Mouse (Mus musculus) MEL (cell line): ENCODE data around the gene Mrtfb. TPM values are rescaled to one million over a fixed set of nuclear protein-coding genes. Genes with fewer than 3 reads are reported as not detected.

Experiments used
- DNase-seq: peaks from one replicate; pipeline ENCODE4 v3.0.0; 2011; ENCODE audit warnings: low read depth, low spot score
- H3K27ac ChIP-seq: 2 replicates; pipeline ENCODE4 v1.5.1; 2012; ENCODE audit warnings: low read depth, mild to moderate bottlenecking, control low read depth, low read length, moderate library complexity; ENCODE audit not compliant: control insufficient read depth
- H3K27me3 ChIP-seq, 2 experiments: fragments of 150-350 bp in 1 of 2; sonication (generic) in 1 of 2; 2 replicates each; pipeline ENCODE4 v1.6.1; 2012; ENCODE audit warnings: low read length in 2 of 2, mild to moderate bottlenecking in 2 of 2, improper control_type of control experiment in 1 of 2, moderate library complexity in 1 of 2; ENCODE audit not compliant: insufficient read depth in 2 of 2, control insufficient read depth in 1 of 2
- H3K36me3 ChIP-seq, 2 experiments: 2 replicates each; pipeline ENCODE4 v1.6.1; 2012 to 2014; ENCODE audit warnings: low read length in 2 of 2, improper control_type of control experiment in 1 of 2, inconsistent platforms in 1 of 2, mild to moderate bottlenecking in 1 of 2; ENCODE audit not compliant: insufficient read depth in 2 of 2, control insufficient read depth in 1 of 2
- H3K4me1 ChIP-seq, 2 experiments: fragments of 150-350 bp in 1 of 2; sonication (generic) in 1 of 2; 2 replicates each; pipeline ENCODE4 v1.6.1; 2012; ENCODE audit warnings: low read length in 2 of 2, improper control_type of control experiment in 1 of 2, mild to moderate bottlenecking in 1 of 2; ENCODE audit not compliant: insufficient read depth in 2 of 2, control insufficient read depth in 1 of 2
- H3K4me3 ChIP-seq, 2 experiments: fragments of 150-350 bp in 1 of 2; sonication (generic) in 1 of 2; 2 replicates each; pipeline ENCODE4 v1.5.1; 2012; ENCODE audit warnings: low read depth in 2 of 2, low read length in 2 of 2, mild to moderate bottlenecking in 2 of 2, moderate library complexity in 2 of 2, control low read depth in 1 of 2, improper control_type of control experiment in 1 of 2; ENCODE audit not compliant: control insufficient read depth in 1 of 2, insufficient read depth in 1 of 2
- H3K79me2 ChIP-seq: 2 replicates; pipeline ENCODE4 v1.6.1; 2012; ENCODE audit warnings: mild to moderate bottlenecking, low read length, moderate library complexity; ENCODE audit not compliant: control insufficient read depth, poor library complexity, insufficient read depth
- H3K9ac ChIP-seq: 2 replicates; pipeline ENCODE4 v1.6.1; 2012; ENCODE audit warnings: low read depth, mild to moderate bottlenecking, control low read depth, low read length, moderate library complexity; ENCODE audit not compliant: control insufficient read depth, poor library complexity, severe bottlenecking
- H3K9me3 ChIP-seq: fragments of 150-350 bp; sonication (generic); replicated peaks from 2 replicates; pipeline ENCODE4 v1.6.1; 2012; ENCODE audit warnings: mild to moderate bottlenecking, low read length, improper control_type of control experiment, moderate library complexity; ENCODE audit not compliant: insufficient read depth
- E2F4 ChIP-seq: IDR thresholded peaks from 2 replicates; pipeline ENCODE4 v1.6.1; 2011; ENCODE audit warnings: low read depth, low read length, improper control_type of control experiment, borderline replicate concordance
- GATA1 ChIP-seq: IDR thresholded peaks from 2 replicates; pipeline ENCODE4 v1.6.1; 2011; ENCODE audit warnings: low read depth, low read length, improper control_type of control experiment
- HCFC1 ChIP-seq: IDR thresholded peaks from 2 replicates; pipeline ENCODE4 v1.6.1; 2012; ENCODE audit warnings: low read depth, mild to moderate bottlenecking, inconsistent platforms, low read length, improper control_type of control experiment, moderate library complexity
- JUND ChIP-seq: IDR thresholded peaks from 2 replicates; pipeline ENCODE4 v1.6.1; 2011; ENCODE audit warnings: low read depth, mild to moderate bottlenecking, improper control_type of control experiment, low read length
- MAZ ChIP-seq: IDR thresholded peaks from 2 replicates; pipeline ENCODE4 v1.6.1; 2012; ENCODE audit warnings: low read depth, mild to moderate bottlenecking, inconsistent platforms, low read length, improper control_type of control experiment
- MEF2A ChIP-seq: IDR thresholded peaks from 2 replicates; pipeline ENCODE4 v1.6.1; 2014; ENCODE audit warnings: low read depth, mild to moderate bottlenecking, inconsistent platforms, low read length, improper control_type of control experiment; ENCODE audit not compliant: poor library complexity, insufficient replicate concordance, severe bottlenecking; ENCODE audit errors: extremely low read depth
- MXI1 ChIP-seq: IDR thresholded peaks from 2 replicates; pipeline ENCODE4 v1.6.1; 2011; ENCODE audit warnings: mild to moderate bottlenecking, low read depth, low read length, improper control_type of control experiment
- MYC ChIP-seq: IDR thresholded peaks from 2 replicates; pipeline ENCODE4 v1.6.1; 2011; ENCODE audit warnings: low read depth, mild to moderate bottlenecking, low read length, improper control_type of control experiment, moderate library complexity
- NRF1 ChIP-seq: IDR thresholded peaks from 2 replicates; pipeline ENCODE4 v1.6.1; 2014; ENCODE audit warnings: low read depth, mild to moderate bottlenecking, inconsistent platforms, low read length, improper control_type of control experiment, moderate library complexity; ENCODE audit not compliant: poor library complexity, insufficient read depth, severe bottlenecking
- POLR2A ChIP-seq, 2 experiments: IDR thresholded peaks; 2 replicates each; pipeline ENCODE4 v1.6.1; 2011 to 2012; ENCODE audit warnings: low read length in 2 of 2, mild to moderate bottlenecking in 2 of 2, control low read depth in 1 of 2, improper control_type of control experiment in 1 of 2, low read depth in 1 of 2, moderate library complexity in 1 of 2; ENCODE audit not compliant: control insufficient read depth in 1 of 2, insufficient read depth in 1 of 2, poor library complexity in 1 of 2
- RCOR1 ChIP-seq: IDR thresholded peaks from 2 replicates; pipeline ENCODE4 v1.6.1; 2012; ENCODE audit warnings: low read depth, mild to moderate bottlenecking, inconsistent platforms, low read length, improper control_type of control experiment
- ZKSCAN1 ChIP-seq: IDR thresholded peaks from 2 replicates; pipeline ENCODE4 v1.6.1; 2012; ENCODE audit warnings: low read depth, mild to moderate bottlenecking, inconsistent platforms, low read length, improper control_type of control experiment, moderate library complexity
- polyA plus RNA-seq, 2 experiments: library from polyadenylated mRNA; stranded (reverse) in 1 of 2; unstranded in 1 of 2; fragments of >175 nt in 1 of 2; fragments of >200 nt in 1 of 2; gene quantifications; 2 replicates each; pipeline versions ENCODE4 v1.2.1 to v1.2.4; 2012; ENCODE audit warnings: low replicate concordance in 2 of 2, low read depth in 1 of 2; ENCODE audit not compliant: insufficient read length in 2 of 2, insufficient read depth in 1 of 2, missing spikeins in 1 of 2
- total RNA-seq: library from RNA; depleted of rRNA; stranded (reverse); fragments of 300-350 nt; gene quantifications from 2 replicates; pipeline ENCODE4 v1.2.3, GENCODE M21; 2012

Gene Mrtfb
- total and polyA plus RNA-seq, 3 experiments = 2.7 to 6.6 TPM; not detected in 1

DNA sequence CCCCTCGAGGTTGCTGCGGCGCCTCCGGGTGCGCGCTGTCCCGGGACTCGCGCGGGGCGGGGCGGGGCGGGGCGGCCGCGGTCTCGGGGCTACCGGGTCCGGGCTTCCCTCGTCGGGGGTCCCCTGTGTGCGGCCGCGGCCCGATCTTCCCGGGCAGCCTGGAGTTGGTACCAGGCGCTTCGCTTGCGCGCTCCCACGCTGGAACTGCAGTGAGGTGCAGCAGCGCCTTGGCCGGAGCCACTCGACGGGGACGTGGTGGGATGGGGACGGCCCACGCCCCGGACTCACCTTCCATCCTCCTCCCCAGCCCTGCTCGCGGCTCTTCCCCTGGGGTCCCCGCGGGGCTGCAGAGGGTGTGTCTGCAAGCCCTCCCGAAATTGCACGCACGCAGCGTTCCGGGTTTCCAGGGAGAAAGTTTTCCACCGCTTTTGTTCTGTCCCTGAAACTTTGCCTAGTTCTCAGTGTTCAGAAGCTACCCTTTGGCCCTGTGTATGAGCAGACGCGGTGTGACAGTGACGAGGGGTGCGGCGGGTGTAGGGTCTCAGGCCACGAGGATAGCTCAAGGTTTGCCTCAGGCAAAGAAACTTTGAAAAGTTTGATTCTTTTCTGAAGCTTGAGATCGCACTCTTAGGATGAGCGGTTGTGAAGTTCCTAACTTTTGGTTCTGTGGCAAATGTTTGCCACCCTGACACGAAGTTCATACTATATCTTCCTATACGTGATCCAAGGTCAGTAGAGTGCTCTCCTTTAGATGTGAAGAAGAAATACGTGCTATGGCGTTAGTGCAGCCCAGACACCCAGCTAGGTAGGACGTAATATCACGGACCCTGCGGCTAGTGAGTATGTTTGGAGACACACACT lies 616 bp downstream of the Mrtfb start:
- no peak for TF ChIP-seq MYC
- TF ChIP-seq E2F4 = no peak
- no peak for TF ChIP-seq MEF2A
- TF ChIP-seq POLR2A (IDR thresholded peaks at IDR 0.05; ENCODE audit: control insufficient read depth in 1 of 2, insufficient read depth in 1 of 2, low read depth in 1 of 2, low read length in 2 of 2, poor library complexity in 1 of 2) = no peak
- no peak; the same call in 1 of the 2 replicates for TF ChIP-seq HCFC1
- TF ChIP-seq ZKSCAN1 = no peak
- TF ChIP-seq MXI1 = 0 out of 2 replicates have a peak, but pooled peaks have one; percentile 8
- 0 out of 2 replicates have a peak, but pooled peaks have one; percentile 22 for TF ChIP-seq MAZ
- TF ChIP-seq NRF1 = no peak
- H3K4me1 ChIP-seq = peaks cover 0 to 8% of the 10 kb centered on the region in 2 experiments; a peak in 3 of 4 replicates
- H3K4me3 ChIP-seq = peak overlapping the region; percentile 71 to 97
- H3K27ac ChIP-seq = no peak overlapping the region
- H3K79me2 ChIP-seq = peaks cover 3% of the 10 kb centered on the region; the same call in 1 of the 2 replicates
- no peaks in the 10 kb centered on the region; a peak in 1 of 4 replicates for H3K27me3 ChIP-seq
- H3K9ac ChIP-seq = peak overlapping the region; percentile 90
- peaks cover 0 to 3% of the 10 kb centered on the region in 2 experiments; a peak in 1 of 4 replicates for H3K36me3 ChIP-seq
- DNase-seq = peak; percentile 34
- no peaks in the 10 kb centered on the region for H3K9me3 ChIP-seq

DNA sequence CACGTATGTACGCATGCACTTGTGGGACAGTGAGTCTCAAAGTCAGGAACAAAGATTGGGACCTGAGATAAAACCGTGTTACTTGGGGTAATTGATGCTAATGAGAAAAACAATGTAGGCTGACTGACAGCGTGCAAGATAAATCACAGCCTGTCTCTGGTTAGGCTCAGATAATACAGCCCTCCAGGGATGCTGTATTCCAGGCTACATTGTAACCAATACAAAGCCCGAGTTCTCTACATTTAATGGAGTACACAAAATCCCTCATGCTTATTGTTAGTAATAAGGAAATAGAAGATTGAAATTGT lies 1.2 kb downstream of the Mrtfb start:
- no peak overlapping the region for H3K9ac ChIP-seq
- peaks cover 0 to 8% of the 10 kb centered on the region in 2 experiments; a peak in 3 of 4 replicates for H3K4me1 ChIP-seq
- H3K79me2 ChIP-seq = peaks cover 3% of the 10 kb centered on the region; the same call in 1 of the 2 replicates
- DNase-seq = no peak
- peak overlapping the region in 1 of 2 experiments; percentile 97; a peak in 2 of 4 replicates for H3K4me3 ChIP-seq
- H3K9me3 ChIP-seq = no peaks in the 10 kb centered on the region
- no peak overlapping the region for H3K27ac ChIP-seq
- TF ChIP-seq GATA1 (peak; percentile 37; the same call in 1 of the 2 replicates), JUND (no peak)
- peaks cover 0 to 3% of the 10 kb centered on the region in 2 experiments; a peak in 1 of 4 replicates for H3K36me3 ChIP-seq
- H3K27me3 ChIP-seq = no peaks in the 10 kb centered on the region

DNA sequence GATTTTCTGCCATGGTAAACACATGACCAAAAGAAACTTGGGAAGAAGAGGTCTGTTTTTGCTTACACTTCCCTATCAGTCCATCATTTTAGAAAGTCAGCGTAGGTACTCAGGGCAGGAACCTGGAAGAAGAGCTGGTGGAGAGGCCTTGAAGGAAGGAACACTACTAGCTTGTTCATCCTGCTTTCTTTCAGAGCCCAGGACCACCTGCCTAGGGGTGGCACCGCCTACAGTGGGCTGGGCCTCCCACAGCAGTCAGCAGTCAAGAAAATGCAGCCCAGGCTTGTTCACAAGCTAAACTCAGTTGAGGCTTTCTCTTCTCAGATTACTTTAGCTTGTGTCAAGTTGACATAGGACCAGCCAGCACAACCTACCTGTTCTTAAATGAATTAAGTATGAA lies 2.7 kb downstream of the Mrtfb start:
- Histone ChIP-seq H3K9me3 (no peaks in the 10 kb centered on the region), H3K79me2 (peaks cover 3% of the 10 kb centered on the region; the same call in 1 of the 2 replicates)
- DNase-seq = no peak
- TF ChIP-seq MEF2A (no peak), RCOR1 (no peak)
- TF ChIP-seq, all 39 proteins: peak for 0
- H3K9ac ChIP-seq = no peak overlapping the region
- peaks cover 0 to 8% of the 10 kb centered on the region in 2 experiments; a peak in 3 of 4 replicates for H3K4me1 ChIP-seq
- H3K4me3 ChIP-seq = no peak overlapping the region
- no peaks in the 10 kb centered on the region for H3K27me3 ChIP-seq
- H3K27ac ChIP-seq = no peak overlapping the region
- H3K36me3 ChIP-seq = peaks cover 0 to 3% of the 10 kb centered on the region in 2 experiments; a peak in 1 of 4 replicates
